Comparison of ENCODE assay signal across 15 mouse cellular contexts in genomic region chr8:64877630-64878312, GRCm38 (mm10). TPM values are rescaled to one million over a fixed set of nuclear protein-coding genes. Genes with fewer than 3 reads are reported as not detected.
A peak's percentile ranks its signal among the peaks of the same experiment; 100 is the strongest.
DNase-seq lines count a peak whose midpoint lies in the region; ATAC-seq and TF ChIP-seq lines count a peak whose summit lies in the region.
"Had no signal": no experiment of that assay in that cellular context is flagged by ENCODE, and none has a peak within 500 bp of the region (broad histone marks: within the 10 kb centered on the region; RNA-seq: fewer than 3 reads in every experiment).

No protein-coding gene starts in this region.

- no peak for ATAC-seq in heart, postnatal 0 days (ENCODE audit: insufficient read depth, low read depth)
- peak; percentile 70 for ATAC-seq in lung, embryonic 15.5 days (ENCODE audit: borderline replicate concordance, extremely low read depth, low FRiP score, low TSS enrichment)
- ATAC-seq in kidney, embryonic 16.5 days (ENCODE audit: low FRiP score, low TSS enrichment): peak; percentile 63; the same call in 1 of the 2 replicates
- peak; percentile 33; the same call in 1 of the 2 replicates for ATAC-seq in stomach, embryonic 16.5 days (ENCODE audit: insufficient read depth, low FRiP score)
- ATAC-seq in hindbrain, postnatal 0 days: no peak

- H3K4me1 ChIP-seq in heart, postnatal 0 days (ENCODE audit: control insufficient read depth, insufficient read depth): no peaks in the 10 kb centered on the region
- H3K4me1 ChIP-seq in lung, embryonic 15.5 days: 0 out of 2 replicates have a peak, but pooled peaks cover 7% of the 10 kb centered on the region
- no peaks in the 10 kb centered on the region for H3K4me1 ChIP-seq in lung, adult 2 months (ENCODE audit: control insufficient read depth, insufficient read depth, low read length)
- H3K4me1 ChIP-seq in kidney, embryonic 16.5 days (ENCODE audit: insufficient read depth, low read length): no peaks in the 10 kb centered on the region
- H3K4me1 ChIP-seq in stomach, embryonic 16.5 days (ENCODE audit: control insufficient read depth, insufficient read depth, low read length): no peaks in the 10 kb centered on the region
- no peaks in the 10 kb centered on the region for H3K4me1 ChIP-seq in hindbrain, postnatal 0 days (ENCODE audit: insufficient read depth, low read length)
- H3K4me1 ChIP-seq: hindbrain, embryonic 15.5 days; megakaryocyte, embryonic 14.5 days had no signal

- no peak overlapping the region for H3K9ac ChIP-seq in heart, postnatal 0 days (replicated peaks; ENCODE audit: low read depth, low read length)
- no peak overlapping the region for H3K9ac ChIP-seq in lung, embryonic 15.5 days
- H3K9ac ChIP-seq in kidney, embryonic 16.5 days (replicated peaks; ENCODE audit: low read length): no peak overlapping the region
- no peak overlapping the region for H3K9ac ChIP-seq in stomach, embryonic 16.5 days (ENCODE audit: low read length)
- H3K9ac ChIP-seq in hindbrain, postnatal 0 days (replicated peaks; ENCODE audit: low read length): no peak overlapping the region
- H3K9ac ChIP-seq: hindbrain, embryonic 15.5 days had no signal

- 66% methylated on average over 22 of the region's 22 CpGs for WGBS in heart, postnatal 0 days
- 64% methylated on average over 22 of the region's 22 CpGs for WGBS in lung, embryonic 15.5 days
- 56% methylated on average over 22 of the region's 22 CpGs for WGBS in lung, adult 2 months
- WGBS in kidney, embryonic 16.5 days: 80% methylated on average over 22 of the region's 22 CpGs
- 78% methylated on average over 22 of the region's 22 CpGs for WGBS in stomach, embryonic 16.5 days
- 87% methylated on average over 22 of the region's 22 CpGs for WGBS in hindbrain, postnatal 0 days

- no peak for TF ChIP-seq POLR2A in lung, adult 2 months (IDR thresholded peaks at IDR 0.05; ENCODE audit: borderline replicate concordance, extremely low read depth, low read depth, low read length)

- intact Hi-C loops in heart, postnatal 14 days (cut with DNase I): no loop called here

- no peak overlapping the region for H3K27ac ChIP-seq in heart, postnatal 0 days (ENCODE audit: low read depth)
- H3K27ac ChIP-seq in lung, embryonic 15.5 days: no peak overlapping the region
- no peak overlapping the region for H3K27ac ChIP-seq in kidney, embryonic 16.5 days (ENCODE audit: low read length)
- no peak overlapping the region for H3K27ac ChIP-seq in stomach, embryonic 16.5 days (ENCODE audit: low read length)
- no peak overlapping the region for H3K27ac ChIP-seq in hindbrain, postnatal 0 days
- H3K27ac ChIP-seq: heart, adult 2 months; hindbrain, embryonic 15.5 days had no signal

- no peaks in the 10 kb centered on the region for H3K36me3 ChIP-seq in heart, postnatal 0 days (replicated peaks; ENCODE audit: control insufficient read depth, insufficient read depth, low read length)
- no peaks in the 10 kb centered on the region for H3K36me3 ChIP-seq in lung, embryonic 15.5 days
- H3K36me3 ChIP-seq in kidney, embryonic 16.5 days (ENCODE audit: insufficient read depth, low read length): no peaks in the 10 kb centered on the region
- no peaks in the 10 kb centered on the region for H3K36me3 ChIP-seq in stomach, embryonic 16.5 days (ENCODE audit: control insufficient read depth, insufficient read depth, low read length)
- no peaks in the 10 kb centered on the region for H3K36me3 ChIP-seq in hindbrain, postnatal 0 days (ENCODE audit: insufficient read depth, low read length)
- H3K36me3 ChIP-seq: hindbrain, embryonic 15.5 days had no signal

- TF ChIP-seq EP300 in heart, postnatal 0 days (IDR thresholded peaks at IDR 0.05; ENCODE audit: low read depth): no peak

- no peak overlapping the region for H3K4me3 ChIP-seq in heart, postnatal 0 days (ENCODE audit: low read depth, low read length)
- H3K4me3 ChIP-seq in lung, embryonic 15.5 days: no peak overlapping the region
- H3K4me3 ChIP-seq in lung, adult 2 months (replicated peaks; ENCODE audit: extremely low read depth, low read depth, low read length): no peak overlapping the region
- H3K4me3 ChIP-seq in kidney, embryonic 16.5 days (ENCODE audit: low read length): no peak overlapping the region
- no peak overlapping the region for H3K4me3 ChIP-seq in stomach, embryonic 16.5 days (replicated peaks; ENCODE audit: low read length)
- no peak overlapping the region for H3K4me3 ChIP-seq in hindbrain, postnatal 0 days (ENCODE audit: low read length)
- H3K4me3 ChIP-seq: heart, adult 2 months; hindbrain, embryonic 15.5 days; megakaryocyte, embryonic 14.5 days; myocyte had no signal

- no peak overlapping the region for H3K4me2 ChIP-seq in heart, postnatal 0 days (ENCODE audit: low read depth, low read length)
- H3K4me2 ChIP-seq in lung, embryonic 15.5 days: no peak overlapping the region
- no peak overlapping the region for H3K4me2 ChIP-seq in kidney, embryonic 16.5 days (replicated peaks; ENCODE audit: low read depth, low read length)
- H3K4me2 ChIP-seq in stomach, embryonic 16.5 days (ENCODE audit: low read depth, low read length): no peak overlapping the region
- H3K4me2 ChIP-seq in hindbrain, postnatal 0 days (ENCODE audit: low read depth, low read length): no peak overlapping the region
- H3K4me2 ChIP-seq: hindbrain, embryonic 15.5 days had no signal

- H3K27me3 ChIP-seq in heart, postnatal 0 days (ENCODE audit: control insufficient read depth, insufficient read depth, low read length): no peaks in the 10 kb centered on the region
- H3K27me3 ChIP-seq in lung, embryonic 15.5 days: no peaks in the 10 kb centered on the region
- H3K27me3 ChIP-seq in kidney, embryonic 16.5 days (ENCODE audit: insufficient read depth, low read length): no peaks in the 10 kb centered on the region
- no peaks in the 10 kb centered on the region for H3K27me3 ChIP-seq in stomach, embryonic 16.5 days (ENCODE audit: control insufficient read depth, insufficient read depth, low read length)
- no peaks in the 10 kb centered on the region for H3K27me3 ChIP-seq in hindbrain, postnatal 0 days (ENCODE audit: insufficient read depth, low read length)
- H3K27me3 ChIP-seq: hindbrain, embryonic 15.5 days had no signal

- DNase-seq in heart, postnatal 0 days (ENCODE audit: low spot score): peak; percentile 11
- no peak for DNase-seq in heart, postnatal 14 days
- no peak for DNase-seq in lung, adult 2 months
- DNase-seq in urinary bladder, postnatal 36 days (ENCODE audit: low spot score in 2 of 2): no peak
- DNase-seq in hindbrain, postnatal 0 days (ENCODE audit: low spot score): no peak
- DNase-seq: cerebellum, adult 11-12 months; spleen, adult 18-20 months; thymus, postnatal 14 days had no signal

- no peaks in the 10 kb centered on the region for H3K9me3 ChIP-seq in heart, postnatal 0 days (replicated peaks; ENCODE audit: control insufficient read depth, low read length)
- no peaks in the 10 kb centered on the region for H3K9me3 ChIP-seq in lung, embryonic 15.5 days
- no peaks in the 10 kb centered on the region for H3K9me3 ChIP-seq in kidney, embryonic 16.5 days (ENCODE audit: low read length)
- H3K9me3 ChIP-seq in stomach, embryonic 16.5 days (replicated peaks; ENCODE audit: control insufficient read depth, low read length): no peaks in the 10 kb centered on the region
- H3K9me3 ChIP-seq in hindbrain, postnatal 0 days (ENCODE audit: low read length): no peaks in the 10 kb centered on the region
- H3K9me3 ChIP-seq: hindbrain, embryonic 15.5 days had no signal

- no peak for TF ChIP-seq CTCF in heart, postnatal 0 days (IDR thresholded peaks at IDR 0.05; ENCODE audit: low read depth)
- no peak for TF ChIP-seq CTCF in lung, adult 2 months (IDR thresholded peaks at IDR 0.05; ENCODE audit: insufficient read depth, low read length)
- no peak for TF ChIP-seq CTCF in hindbrain, postnatal 0 days (IDR thresholded peaks at IDR 0.05; ENCODE audit: low read depth)

RNA-seq across cellular contexts. Expression of gene Klhl2, which starts 28.0 kb away (rescaled TPM):
- total RNA-seq in heart, postnatal 0 days (2014; rRNA removed; ENCODE audit: low replicate concordance): 10.0 and 10.5 TPM in 2 replicates
- 5.8 and 6.0 TPM in 2 replicates for polyA plus RNA-seq in heart, postnatal 0 days (2015; fragmentation: Nextera tagmentation; extraction: Ambion mirVana)
- total RNA-seq in heart, postnatal 14 days (2021): 10 to 100 TPM; 13.5 to 14.0 TPM
- polyA plus RNA-seq in lung, embryonic 15.5 days (2015; fragmentation: Nextera tagmentation; extraction: Ambion mirVana): 15.4 and 16.0 TPM in 2 replicates
- polyA plus RNA-seq in lung, adult 2 months (2012; rRNA removed): 11.7 and 13.7 TPM in 2 replicates
- polyA plus RNA-seq in kidney, embryonic 16.5 days (2015; fragmentation: Nextera tagmentation; extraction: Ambion mirVana): 6.7 and 6.9 TPM in 2 replicates
- 4.1 and 5.6 TPM in 2 replicates for polyA plus RNA-seq in stomach, embryonic 16.5 days (2015; fragmentation: Nextera tagmentation; extraction: Ambion mirVana)
- total RNA-seq in hindbrain, postnatal 0 days (2014; rRNA removed): 35.0 and 41.0 TPM in 2 replicates
- 26.3 and 27.4 TPM in 2 replicates for polyA plus RNA-seq in hindbrain, postnatal 0 days (2015; fragmentation: Nextera tagmentation; extraction: Ambion mirVana)

Comparison
In these comparisons a context has a peak if more than half of its experiments do, and no peak if none do; other contexts are left out.
1. ATAC-seq: peak in lung, embryonic 15.5 days (single experiment), kidney, embryonic 16.5 days (single experiment) and stomach, embryonic 16.5 days (single experiment); none in heart, postnatal 0 days (single experiment) and hindbrain, postnatal 0 days (single experiment).